Mouse (Mus musculus): ENCODE data around the gene Taok2. TPM values are rescaled to one million over a fixed set of nuclear protein-coding genes. Genes with fewer than 3 reads are reported as not detected.

Taok2 gene
- polyA plus RNA-seq, 1 experiment from 2014 or later = 56.4 TPM

GRCm38 (mm10) chr7:126898102-126898990 lies 13.8 kb upstream of the Taok2 start:
- WGBS = 11% methylated on average over 37 of the region's 37 CpGs
- H3K27me3 ChIP-seq (ENCODE audit: insufficient read depth, poor library complexity, severe bottlenecking) = no peaks in the 10 kb centered on the region
- H3K4me1 ChIP-seq (replicated peaks) = peaks cover 19% of the 10 kb centered on the region
- H3K9me3 ChIP-seq = 0 out of 2 replicates have a peak, but pooled peaks cover 4% of the 10 kb centered on the region
- peak overlapping the region; percentile 89 for H3K27ac ChIP-seq
- peak; percentile 97 for DNase-seq (ENCODE audit: low spot score)
- H3K4me3 ChIP-seq = peak overlapping the region; percentile 68
- H3K36me3 ChIP-seq = peaks cover 36% of the 10 kb centered on the region

- 0 out of 2 replicates have a peak, but pooled peaks cover 4% of the 10 kb centered on the region for H3K9me3 ChIP-seq
- H3K4me3 ChIP-seq = peak overlapping the region; percentile 68
- no peak for DNase-seq (ENCODE audit: low spot score)
- peaks cover 42% of the 10 kb centered on the region for H3K36me3 ChIP-seq
- peaks cover 19% of the 10 kb centered on the region for H3K4me1 ChIP-seq (replicated peaks)
- H3K27ac ChIP-seq = peak overlapping the region; percentile 89
- no peaks in the 10 kb centered on the region for H3K27me3 ChIP-seq (ENCODE audit: insufficient read depth, poor library complexity, severe bottlenecking)
- 28% methylated on average over 16 of the region's 16 CpGs for WGBS
Measured at GRCm38 (mm10) chr7:126897390-126898101, 13.0 kb upstream of the Taok2 start.

- WGBS = 91% methylated on average over 5 of the region's 5 CpGs
- Histone ChIP-seq H3K27me3 (ENCODE audit: insufficient read depth, poor library complexity, severe bottlenecking) (no peaks in the 10 kb centered on the region), H3K4me3 (no peak overlapping the region), H3K27ac (peak overlapping the region; percentile 12; the same call in 1 of the 2 replicates), H3K4me1 (replicated peaks) (peaks cover 19% of the 10 kb centered on the region), H3K36me3 (peaks cover 46% of the 10 kb centered on the region), H3K9me3 (0 out of 2 replicates have a peak, but pooled peaks cover 4% of the 10 kb centered on the region)
- no peak for DNase-seq (ENCODE audit: low spot score)
Measured at GRCm38 (mm10) chr7:126896912-126897311, 12.4 kb upstream of the Taok2 start.

GRCm38 (mm10) chr7:126888852-126889251 lies 4.3 kb upstream of the Taok2 start:
- 53% methylated on average over 7 of the region's 7 CpGs for WGBS
- Histone ChIP-seq H3K9me3 (no peaks in the 10 kb centered on the region), H3K27ac (peak overlapping the region; percentile 50; the same call in 1 of the 2 replicates), H3K4me1 (replicated peaks) (peaks cover 17% of the 10 kb centered on the region), H3K36me3 (peaks cover 57% of the 10 kb centered on the region), H3K27me3 (ENCODE audit: insufficient read depth, poor library complexity, severe bottlenecking) (no peaks in the 10 kb centered on the region), H3K4me3 (no peak overlapping the region)
- DNase-seq (ENCODE audit: low spot score) = no peak

- H3K4me1 ChIP-seq (replicated peaks) = peaks cover 33% of the 10 kb centered on the region
- H3K4me3 ChIP-seq = no peak overlapping the region
- DNase-seq (ENCODE audit: low spot score) = no peak
- H3K27me3 ChIP-seq (ENCODE audit: insufficient read depth, poor library complexity, severe bottlenecking) = no peaks in the 10 kb centered on the region
- 90% methylated on average over 5 of the region's 5 CpGs for WGBS
- peaks cover 44% of the 10 kb centered on the region for H3K36me3 ChIP-seq
- no peaks in the 10 kb centered on the region for H3K9me3 ChIP-seq
- no peak overlapping the region for H3K27ac ChIP-seq
Measured at GRCm38 (mm10) chr7:126887281-126887680, 2.8 kb upstream of the Taok2 start.

GRCm38 (mm10) chr7:126883731-126884181 lies 747 bp downstream of the Taok2 start:
- DNase-seq (ENCODE audit: low spot score) = peak; percentile 40
- no peaks in the 10 kb centered on the region for H3K9me3 ChIP-seq
- H3K27ac ChIP-seq = peak overlapping the region; percentile 94
- H3K4me3 ChIP-seq = peak overlapping the region; percentile 79
- H3K27me3 ChIP-seq (ENCODE audit: insufficient read depth, poor library complexity, severe bottlenecking) = no peaks in the 10 kb centered on the region
- under 1% methylated on average over 15 of the region's 15 CpGs for WGBS
- peaks cover 44% of the 10 kb centered on the region for H3K36me3 ChIP-seq
- H3K4me1 ChIP-seq (replicated peaks) = peaks cover 46% of the 10 kb centered on the region

- Histone ChIP-seq H3K4me1 (replicated peaks) (peaks cover 44% of the 10 kb centered on the region), H3K27ac (no peak overlapping the region), H3K9me3 (no peaks in the 10 kb centered on the region), H3K27me3 (ENCODE audit: insufficient read depth, poor library complexity, severe bottlenecking) (no peaks in the 10 kb centered on the region), H3K4me3 (peak overlapping the region; percentile 79), H3K36me3 (peaks cover 62% of the 10 kb centered on the region)
- 88% methylated on average over 6 of the region's 6 CpGs for WGBS
- DNase-seq (ENCODE audit: low spot score) = no peak
Measured at GRCm38 (mm10) chr7:126881040-126881439, 3.5 kb downstream of the Taok2 start.

GRCm38 (mm10) chr7:126877239-126877638 lies 7.3 kb downstream of the Taok2 start:
- Histone ChIP-seq H3K36me3 (peaks cover 94% of the 10 kb centered on the region), H3K9me3 (no peaks in the 10 kb centered on the region)

GRCm38 (mm10) chr7:126870520-126870891 lies 14.0 kb downstream of the Taok2 start:
- Histone ChIP-seq H3K4me1 (replicated peaks) (no peaks in the 10 kb centered on the region), H3K4me3 (no peak overlapping the region), H3K27me3 (ENCODE audit: insufficient read depth, poor library complexity, severe bottlenecking) (no peaks in the 10 kb centered on the region), H3K9me3 (no peaks in the 10 kb centered on the region), H3K36me3 (peaks cover 100% of the 10 kb centered on the region), H3K27ac (no peak overlapping the region)
- 98% methylated on average over 2 of the region's 2 CpGs for WGBS
- DNase-seq (ENCODE audit: low spot score) = no peak

More at GRCm38 (mm10) chr7:126877239-126877638, 7.3 kb downstream of the Taok2 start:
- no peak for DNase-seq (ENCODE audit: low spot score)
- 98% methylated on average over 1 of the region's 1 CpGs for WGBS
- Histone ChIP-seq H3K27ac (no peak overlapping the region), H3K27me3 (ENCODE audit: insufficient read depth, poor library complexity, severe bottlenecking) (no peaks in the 10 kb centered on the region), H3K4me1 (replicated peaks) (peaks cover 18% of the 10 kb centered on the region), H3K4me3 (no peak overlapping the region)

GRCm38 (mm10) chr7:126869780-126870519 lies 14.6 kb downstream of the Taok2 start:
- no peak for DNase-seq (ENCODE audit: low spot score)
- Histone ChIP-seq H3K4me1 (replicated peaks) (no peaks in the 10 kb centered on the region), H3K4me3 (no peak overlapping the region; the same call in 1 of the 2 replicates), H3K27me3 (ENCODE audit: insufficient read depth, poor library complexity, severe bottlenecking) (no peaks in the 10 kb centered on the region), H3K27ac (no peak overlapping the region), H3K9me3 (no peaks in the 10 kb centered on the region), H3K36me3 (peaks cover 100% of the 10 kb centered on the region)
- WGBS = 93% methylated on average over 23 of the region's 23 CpGs

- Histone ChIP-seq H3K4me3 (no peak overlapping the region), H3K27me3 (ENCODE audit: insufficient read depth, poor library complexity, severe bottlenecking) (no peaks in the 10 kb centered on the region), H3K9me3 (no peaks in the 10 kb centered on the region), H3K36me3 (peaks cover 99% of the 10 kb centered on the region), H3K4me1 (replicated peaks) (peaks cover 18% of the 10 kb centered on the region), H3K27ac (no peak overlapping the region)
- DNase-seq (ENCODE audit: low spot score) = no peak
- 89% methylated on average over 12 of the region's 12 CpGs for WGBS
Measured at GRCm38 (mm10) chr7:126868003-126868402, 16.5 kb downstream of the Taok2 start.

GRCm38 (mm10) chr7:126867534-126867933 lies 17.0 kb downstream of the Taok2 start:
- no peaks in the 10 kb centered on the region for H3K27me3 ChIP-seq (ENCODE audit: insufficient read depth, poor library complexity, severe bottlenecking)
- DNase-seq (ENCODE audit: low spot score) = no peak
- H3K27ac ChIP-seq = no peak overlapping the region
- WGBS = 91% methylated on average over 2 of the region's 2 CpGs
- peaks cover 23% of the 10 kb centered on the region for H3K4me1 ChIP-seq (replicated peaks)
- H3K9me3 ChIP-seq = no peaks in the 10 kb centered on the region
- H3K4me3 ChIP-seq = no peak overlapping the region
- peaks cover 94% of the 10 kb centered on the region for H3K36me3 ChIP-seq
